Mouse (Mus musculus) A20 (cell line): Measurements from ENCODE around the gene Timp1.

Source experiments
- DNase-seq: peaks from one replicate; pipeline ENCODE4 v3.0.0-alpha.2; 2011; ENCODE audit warnings: low read depth, low spot score

Gene Timp1

DNA sequence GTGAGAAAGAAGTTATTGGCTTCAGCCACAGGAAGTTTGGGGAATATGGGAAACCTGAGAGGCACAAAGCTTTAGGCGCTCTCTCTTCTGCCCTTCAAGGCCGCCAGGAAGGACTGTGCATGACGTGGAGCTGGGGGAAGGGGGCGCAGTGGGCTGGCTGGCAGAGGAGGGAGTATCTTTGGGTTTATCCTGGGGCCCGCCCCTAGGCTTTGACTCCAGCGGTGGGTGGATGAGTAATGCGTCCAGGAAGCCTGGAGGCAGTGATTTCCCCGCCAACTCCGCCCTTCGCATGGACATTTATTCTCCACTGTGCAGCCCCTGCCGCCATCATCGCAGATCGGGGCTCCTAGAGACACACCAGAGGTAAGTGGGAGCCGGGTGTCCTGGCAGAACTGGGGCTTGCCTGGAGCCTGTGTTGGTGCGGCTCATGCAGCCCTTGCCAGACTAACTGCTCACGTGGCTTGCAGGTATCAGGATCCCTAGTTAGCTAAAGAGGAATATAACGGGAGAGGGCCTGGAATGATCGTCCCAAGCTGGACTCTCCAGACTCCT is at the start of gene Timp1:
TSS of gene Timp1 (plus strand) at position 205 of the 552 bp plus-strand sequence.
- DNase-seq: no peak

DNA sequence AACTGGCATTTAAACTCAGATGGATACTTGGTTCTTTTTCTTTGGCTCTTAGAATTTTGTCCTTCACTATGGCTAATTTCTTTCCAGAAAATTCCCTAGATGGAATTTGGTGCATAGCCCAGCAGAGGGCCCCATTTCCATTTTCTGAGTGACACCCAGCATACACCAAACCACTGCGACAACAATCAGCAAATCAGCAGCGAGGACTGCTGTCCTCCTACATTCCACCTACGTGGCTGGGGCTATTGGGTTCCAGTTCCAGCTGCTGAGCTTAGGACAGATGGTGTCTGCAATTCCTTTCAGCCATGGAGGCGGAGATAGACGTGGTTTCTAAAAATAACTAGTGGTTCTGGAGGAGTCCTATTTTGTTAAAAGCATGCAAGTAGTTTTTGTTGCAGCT is 41.0 kb upstream of the Timp1 start:
- DNase-seq: peak; percentile 20

DNA sequence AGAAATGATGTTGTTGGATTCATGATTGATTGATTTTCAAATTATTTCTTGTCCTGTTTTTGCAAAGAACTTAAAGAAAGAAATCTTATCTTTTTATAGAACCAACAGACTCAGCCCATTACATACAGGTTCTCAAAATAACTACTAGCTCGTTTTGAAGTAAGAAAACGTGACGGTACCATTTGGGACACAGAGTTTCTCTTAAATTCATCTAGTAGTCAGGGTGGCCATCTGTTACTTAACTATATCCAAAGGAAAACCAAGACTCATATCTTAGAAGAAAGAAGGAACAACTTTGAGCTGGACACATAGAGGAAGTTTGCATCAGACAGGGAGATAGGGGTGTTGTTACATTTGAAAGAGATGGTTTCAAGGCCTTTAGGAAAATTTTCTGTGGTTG is 22.7 kb upstream of the Timp1 start:
- no peak for DNase-seq

DNA sequence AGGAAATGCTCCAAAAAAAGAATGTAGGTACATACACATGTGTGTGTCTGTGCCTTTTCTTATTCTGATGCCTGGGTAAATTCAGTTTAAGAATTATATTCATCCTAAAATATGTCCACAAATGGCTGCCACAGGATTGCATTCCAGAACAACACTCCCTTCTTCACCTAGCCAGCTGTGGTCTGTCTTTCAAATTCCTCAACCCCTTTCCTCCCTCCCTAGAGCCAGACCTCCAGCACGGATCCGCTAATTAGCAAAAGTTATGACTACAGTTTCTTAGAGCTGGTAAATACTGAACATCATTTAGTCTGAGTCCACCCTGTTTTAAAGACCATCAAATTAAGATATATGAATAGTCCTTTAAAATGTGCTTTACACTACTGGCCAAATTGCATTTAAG is 22.1 kb upstream of the Timp1 start:
- no peak for DNase-seq

DNA sequence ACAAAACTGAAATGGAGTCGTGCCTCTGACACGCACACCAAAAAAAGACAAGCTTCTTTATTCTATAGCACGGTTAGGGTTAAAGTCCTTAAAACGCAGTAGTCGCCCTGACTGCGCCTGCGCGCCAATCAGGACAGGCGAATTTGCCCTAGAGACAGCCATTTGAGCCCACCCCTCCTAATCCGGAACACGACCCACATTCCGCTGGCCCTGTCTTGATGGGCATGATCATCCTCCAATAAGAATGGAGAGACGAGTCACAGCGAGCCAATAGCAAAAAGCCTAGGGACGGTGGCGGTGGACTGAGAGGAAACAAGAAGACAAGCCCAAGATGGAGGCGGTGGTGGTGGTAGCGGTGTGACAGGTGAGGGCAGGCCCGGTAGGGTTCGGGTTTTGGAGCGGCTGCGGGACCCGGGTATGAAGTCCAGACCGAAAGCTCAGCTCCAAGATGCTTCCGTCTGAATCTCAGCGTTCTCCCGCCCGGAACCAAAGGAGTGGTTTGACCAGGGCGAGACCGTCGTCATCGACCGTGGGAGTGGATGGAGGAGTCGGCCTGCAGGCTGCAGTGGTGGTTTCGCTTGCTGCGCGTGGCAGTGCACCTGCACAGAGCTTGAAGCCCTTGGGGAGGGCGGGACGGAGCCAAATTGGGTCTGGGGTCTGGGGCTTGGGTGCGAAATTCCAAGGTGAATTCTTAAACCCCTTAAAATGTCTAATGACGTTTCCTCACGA is 21.5 kb upstream of the Timp1 start:
- DNase-seq: peak; percentile 93

DNA sequence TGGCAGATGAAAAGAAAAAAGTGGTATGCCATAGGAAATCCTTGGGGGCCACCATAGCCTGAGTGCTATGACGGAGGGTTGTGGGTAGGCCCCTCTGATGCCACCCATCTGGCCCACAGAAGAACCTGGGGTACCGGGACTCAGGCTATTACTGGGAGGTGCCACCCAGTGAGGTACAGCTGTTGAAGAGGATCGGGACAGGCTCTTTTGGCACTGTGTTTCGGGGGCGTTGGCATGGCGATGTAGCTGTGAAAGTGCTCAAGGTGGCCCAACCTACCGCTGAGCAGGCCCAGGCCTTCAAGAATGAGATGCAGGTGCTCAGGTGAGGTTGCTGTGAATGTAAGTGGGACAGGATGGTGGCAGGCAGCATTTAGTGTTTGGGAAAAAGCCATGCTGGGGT is 16.2 kb upstream of the Timp1 start:
- no peak for DNase-seq

DNA sequence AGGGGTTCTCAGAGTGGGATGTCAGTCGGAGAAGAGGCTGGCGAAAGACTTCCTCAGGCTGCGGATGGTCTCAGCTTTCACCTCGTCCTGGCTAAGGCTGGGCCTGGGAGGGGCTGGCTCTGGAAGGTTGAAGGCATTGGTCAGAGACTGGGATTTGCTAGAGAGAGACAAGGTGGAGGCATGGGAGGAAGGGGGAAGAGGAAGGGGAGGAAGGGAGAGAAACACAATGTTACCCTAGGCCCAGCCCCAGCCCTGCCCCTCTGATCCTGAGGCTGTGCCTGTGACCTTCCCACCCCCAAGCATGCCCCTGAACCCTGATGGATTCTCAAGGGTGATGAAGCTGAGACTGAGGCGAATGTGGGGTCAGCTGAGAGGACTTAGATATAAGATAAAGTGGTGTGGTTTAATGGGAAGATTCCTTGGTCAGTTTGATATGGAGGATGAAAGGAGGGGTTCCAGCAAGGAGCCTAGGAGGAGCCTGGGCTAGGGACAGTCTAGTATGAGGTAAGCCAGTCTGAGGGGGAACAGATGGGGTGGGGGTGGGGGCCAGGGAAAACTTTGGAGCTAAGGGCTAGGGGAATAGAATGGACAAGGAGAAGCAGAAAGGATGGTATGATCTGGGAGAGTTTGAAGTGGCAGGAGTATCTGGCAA is 8.4 kb upstream of the Timp1 start:
- DNase-seq: no peak

DNA sequence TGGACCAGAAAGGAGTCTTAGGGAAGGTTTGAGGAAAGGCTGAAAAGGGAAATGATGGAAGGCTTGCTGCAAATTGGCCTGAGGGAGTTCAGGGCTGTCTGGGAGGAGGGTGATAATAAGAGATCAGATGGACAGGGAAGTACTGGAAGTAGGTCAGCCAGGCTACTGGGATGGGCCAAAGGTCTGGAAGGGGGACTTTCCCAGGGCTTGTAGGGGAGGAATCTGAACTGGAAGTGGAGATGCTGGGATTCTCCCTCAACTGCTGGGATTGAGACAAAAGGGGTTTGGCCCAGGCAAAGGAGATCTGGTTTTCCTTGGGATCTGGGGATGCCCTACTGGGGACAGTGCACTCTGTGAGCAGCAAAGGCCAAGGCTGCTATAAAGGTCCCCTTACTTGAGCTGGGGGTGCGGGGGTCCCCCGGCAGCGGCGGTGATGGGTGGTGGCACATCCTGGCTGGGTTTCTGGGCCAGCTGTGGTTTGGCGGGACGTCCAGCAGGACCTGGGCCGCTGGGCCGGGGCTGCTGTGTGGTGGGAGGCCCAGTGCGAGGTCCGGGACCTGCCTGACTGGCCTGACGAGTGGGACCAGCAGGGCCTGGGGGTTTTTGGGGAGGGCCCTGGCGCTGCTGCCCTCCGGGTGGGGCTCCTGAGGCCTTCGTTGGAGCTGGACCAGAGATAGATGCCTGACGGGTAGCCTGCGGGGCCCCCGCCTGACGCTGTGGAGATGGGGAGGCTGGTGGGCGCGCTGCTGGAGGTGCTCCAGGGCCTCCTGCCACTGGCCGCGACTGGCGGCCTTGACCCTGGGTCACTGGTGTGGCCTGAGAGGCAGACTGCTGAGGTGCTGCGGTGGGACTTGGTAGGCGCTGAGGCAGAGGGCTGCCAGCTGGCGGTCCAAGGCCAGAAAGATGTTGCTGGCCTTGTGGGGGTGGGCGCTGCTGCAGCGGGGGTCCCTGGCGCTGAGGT is 7.6 kb upstream of the Timp1 start:
- no peak for DNase-seq

DNA sequence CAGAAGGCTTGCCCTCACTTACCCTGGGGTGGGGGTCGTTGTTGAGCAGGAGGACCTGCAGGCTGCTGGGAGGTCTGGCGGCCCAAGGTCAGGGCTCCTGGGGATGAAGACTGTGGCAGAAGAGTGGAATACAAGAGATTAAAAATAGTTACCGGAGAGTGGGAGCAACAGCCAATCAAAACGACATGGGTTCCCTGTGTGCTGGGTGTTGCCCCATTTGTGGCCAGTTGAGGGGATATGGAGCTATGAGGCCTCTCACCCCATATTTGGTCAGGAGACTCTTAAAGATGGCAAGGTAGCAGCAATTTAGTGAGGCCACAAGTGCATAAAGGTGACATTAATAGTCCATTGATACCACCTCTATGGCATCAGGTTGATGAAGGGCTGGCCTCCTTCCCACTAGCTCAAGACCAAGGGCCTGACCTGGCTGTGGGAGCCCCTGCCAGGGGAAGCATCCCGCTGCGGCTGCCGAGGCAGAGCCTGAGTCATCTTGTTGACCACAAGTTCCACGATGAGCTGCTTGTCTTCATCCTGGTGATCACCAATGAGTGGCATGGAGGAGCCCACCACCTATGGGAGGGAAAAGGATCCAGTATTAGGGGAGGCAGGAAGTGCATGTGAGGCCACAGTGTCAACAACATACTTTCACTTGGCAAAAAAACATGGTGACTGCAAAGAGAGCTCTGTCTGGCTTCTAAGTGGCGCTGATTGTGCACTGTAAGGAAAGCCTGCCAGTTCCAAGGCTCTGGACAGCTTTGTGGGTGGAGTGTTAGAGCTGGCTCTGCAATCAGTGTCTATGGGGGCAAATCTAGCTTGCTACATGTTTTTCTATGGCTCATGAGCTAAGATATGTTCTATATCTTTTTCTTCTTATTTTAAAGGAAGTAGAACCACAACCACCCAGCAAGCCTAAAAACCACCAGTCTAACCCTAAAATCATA is 6.5 kb upstream of the Timp1 start:
- DNase-seq: no peak

DNA sequence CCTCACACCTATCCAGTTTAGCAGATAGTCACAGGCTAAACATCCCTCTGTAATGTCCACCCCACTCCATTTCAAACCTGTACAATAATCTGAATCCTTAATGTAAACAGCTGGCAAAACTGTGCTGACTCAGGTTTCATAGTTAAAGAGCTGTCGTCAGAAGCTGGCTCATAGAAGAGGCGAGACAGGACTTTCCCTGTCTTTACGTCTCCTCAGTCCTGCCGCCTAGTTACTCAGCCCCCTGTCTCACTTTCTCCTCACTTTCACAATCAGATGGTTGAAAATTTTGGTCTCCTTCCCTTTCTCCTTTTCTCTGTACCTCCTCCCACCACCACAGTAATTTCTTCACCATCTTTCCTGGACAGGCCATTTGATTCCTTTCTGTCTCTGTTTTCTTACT is 1.9 kb upstream of the Timp1 start:
- no peak for DNase-seq

DNA sequence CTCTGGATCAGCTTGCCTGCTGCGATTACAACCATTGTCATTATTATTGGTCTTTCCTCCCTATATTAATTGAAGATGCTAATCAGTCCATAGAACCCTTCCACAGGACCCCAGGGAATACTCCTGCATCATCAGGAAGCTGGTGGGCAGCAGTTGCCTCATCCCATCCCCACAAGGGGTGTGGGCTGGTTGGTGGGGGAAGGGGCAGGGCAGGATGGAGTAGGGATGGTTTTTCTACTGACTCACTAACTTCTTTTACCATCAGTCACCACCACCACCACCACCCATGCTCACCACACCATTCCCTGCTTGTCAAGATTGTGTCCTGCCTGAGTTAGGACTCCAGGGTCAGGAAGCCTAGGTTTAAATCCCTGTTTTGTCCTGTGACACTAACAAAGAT is 763 bp upstream of the Timp1 start:
- no peak for DNase-seq

DNA sequence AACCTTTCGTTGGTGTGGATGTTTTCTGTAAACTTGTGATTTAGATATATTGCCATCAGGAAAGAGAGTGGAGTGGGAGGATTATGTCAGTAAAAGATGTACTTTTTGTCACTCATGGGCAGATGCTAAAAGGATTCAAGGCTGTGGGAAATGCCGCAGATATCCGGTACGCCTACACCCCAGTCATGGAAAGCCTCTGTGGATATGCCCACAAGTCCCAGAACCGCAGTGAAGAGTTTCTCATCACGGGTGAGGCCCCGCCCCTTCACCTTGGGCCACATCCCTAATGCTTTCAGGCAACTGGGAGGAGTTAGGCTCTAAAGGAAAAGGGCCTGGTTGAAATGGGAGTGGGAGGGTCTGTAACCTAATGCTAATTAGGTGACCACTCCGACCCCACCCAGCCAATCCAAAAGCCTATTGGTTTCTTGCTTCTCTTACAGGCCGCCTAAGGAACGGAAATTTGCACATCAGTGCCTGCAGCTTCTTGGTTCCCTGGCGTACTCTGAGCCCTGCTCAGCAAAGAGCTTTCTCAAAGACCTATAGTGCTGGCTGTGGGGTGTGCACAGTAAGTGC is 3.0 kb downstream of the Timp1 start:
- DNase-seq: no peak

DNA sequence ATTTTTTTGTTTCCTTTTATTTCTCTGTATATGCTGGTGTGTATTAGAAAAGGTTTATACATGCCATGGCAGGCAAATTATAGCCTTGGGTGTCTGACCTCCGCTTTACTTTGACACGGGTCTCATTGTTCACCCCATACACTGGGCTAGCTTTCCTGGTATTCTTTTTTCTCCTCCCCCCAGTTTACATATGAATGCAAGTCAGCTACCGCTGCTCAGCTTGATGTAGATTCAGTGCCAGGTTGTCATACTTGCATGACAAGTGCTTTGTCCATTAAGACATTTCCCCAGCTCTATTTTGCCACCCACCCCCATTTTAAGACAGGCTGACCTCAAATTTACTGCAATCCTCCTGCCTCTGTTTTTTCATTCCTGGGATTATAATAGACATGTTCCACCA is 5.3 kb downstream of the Timp1 start:
- no peak for DNase-seq

DNA sequence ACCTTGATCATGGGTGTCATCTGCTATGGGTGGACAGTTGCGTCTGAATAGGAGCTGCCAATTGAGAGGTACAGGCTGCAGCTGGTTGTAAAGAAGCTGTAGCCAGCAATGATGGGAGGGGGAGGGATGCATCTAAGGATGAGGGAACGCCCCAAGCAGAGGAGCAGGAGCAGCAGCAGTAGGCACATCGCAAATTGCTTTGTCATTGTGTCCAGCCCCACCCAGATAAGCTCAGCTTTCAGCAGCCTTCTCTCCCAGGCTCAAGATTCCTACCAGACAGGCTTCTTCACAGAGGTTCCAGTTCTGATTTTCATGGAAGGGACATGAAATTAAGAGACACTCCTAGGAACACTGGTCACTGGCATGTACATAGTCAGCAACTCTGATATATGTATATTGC is 40.1 kb downstream of the Timp1 start:
- no peak for DNase-seq

DNA sequence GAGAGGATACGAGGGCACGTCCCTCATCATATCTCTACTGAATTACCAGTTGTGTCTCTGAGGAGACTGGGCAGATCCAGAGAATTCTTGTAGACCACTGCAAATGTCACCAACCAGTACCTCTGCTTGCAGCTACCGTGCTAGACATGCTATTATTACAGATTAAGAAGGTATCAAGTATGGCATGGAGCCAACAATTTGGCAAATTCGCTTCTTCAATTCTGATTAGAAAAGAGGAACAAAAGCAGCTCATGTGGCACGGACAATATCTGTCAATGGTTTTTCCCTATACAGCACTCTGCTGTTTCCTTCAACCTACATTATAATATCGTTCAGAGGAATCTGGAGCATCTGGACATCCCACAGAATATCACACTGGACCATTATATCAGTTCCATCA is 43.8 kb downstream of the Timp1 start:
- no peak for DNase-seq

DNA sequence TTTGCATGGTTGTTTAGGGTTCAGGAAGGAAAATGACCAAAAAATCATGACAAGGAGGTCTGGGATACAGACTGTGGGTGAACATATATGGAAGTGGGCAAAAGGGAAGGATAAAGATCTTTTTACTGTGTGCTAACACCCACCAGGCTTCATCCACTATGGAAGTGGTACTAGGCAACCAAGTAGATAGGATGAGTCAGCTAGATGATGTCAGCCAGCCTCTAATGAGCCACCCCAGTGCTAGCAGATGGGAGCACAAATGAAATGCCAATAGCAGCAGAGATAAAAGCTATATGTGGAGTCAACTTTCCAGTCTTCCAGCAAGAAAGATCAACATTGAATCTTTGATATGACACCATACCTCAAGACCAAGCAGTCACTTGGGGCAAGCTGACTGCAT is 45.1 kb downstream of the Timp1 start:
- DNase-seq: no peak

DNA sequence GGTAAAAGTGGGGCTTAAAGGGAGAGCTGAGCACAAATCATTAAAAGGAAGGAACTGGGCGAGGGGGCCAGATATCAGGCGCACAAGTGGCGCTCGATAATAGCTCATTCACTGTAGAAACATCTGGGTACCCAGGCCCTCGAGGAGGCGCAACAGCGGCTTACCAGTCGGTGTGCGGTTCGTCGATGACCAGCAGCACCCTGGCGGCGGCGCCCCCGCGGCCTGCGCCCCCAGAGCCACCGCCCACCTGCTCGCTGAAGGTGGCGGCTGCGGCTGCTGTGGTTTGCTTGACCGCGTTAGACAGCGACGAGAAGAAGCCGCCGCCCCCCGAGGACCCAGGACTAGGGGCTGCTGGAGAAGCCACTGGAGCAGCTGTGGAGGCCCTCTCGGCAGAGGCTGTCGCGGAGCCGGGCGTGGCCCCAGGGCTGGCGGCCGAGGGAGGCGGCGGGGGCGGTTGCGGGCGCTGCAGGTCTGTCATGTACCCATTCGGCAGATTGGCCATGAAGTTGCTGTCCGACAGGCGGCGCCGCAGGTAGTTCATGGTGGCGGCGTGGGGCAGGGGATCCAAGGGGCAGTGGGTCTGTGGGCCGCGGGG is 50.4 kb downstream of the Timp1 start:
- DNase-seq: no peak

DNA sequence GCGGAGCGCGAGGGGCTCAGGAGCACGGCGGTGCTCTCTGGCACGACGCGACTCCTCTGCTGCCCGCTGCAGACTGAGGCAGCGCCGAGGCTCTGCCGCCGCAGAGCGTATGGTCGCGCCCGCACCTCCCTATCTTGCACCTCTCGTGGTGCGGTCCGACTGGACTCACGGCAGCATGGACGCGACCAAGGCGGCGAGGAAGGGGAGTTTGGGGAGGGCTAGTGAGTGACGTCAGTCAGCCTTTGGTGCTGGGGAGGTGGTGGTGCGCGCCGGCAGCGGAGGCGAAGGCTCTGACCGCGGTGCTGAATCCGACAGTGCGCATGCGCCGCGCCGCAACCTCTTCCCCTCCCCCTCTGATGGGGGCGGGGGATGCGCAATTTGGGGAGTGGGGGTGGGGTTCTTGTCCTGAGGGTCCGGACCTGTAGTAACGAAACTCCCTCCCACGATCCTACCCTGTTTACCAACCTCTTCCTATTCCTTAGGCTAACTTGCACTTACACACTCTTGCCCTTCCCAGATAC is 50.9 kb downstream of the Timp1 start, which contains the start of gene Syn1:
TSS of gene Syn1 (minus strand) at position 161 of the 521 bp plus-strand sequence.
- DNase-seq: peak; percentile 73

DNA sequence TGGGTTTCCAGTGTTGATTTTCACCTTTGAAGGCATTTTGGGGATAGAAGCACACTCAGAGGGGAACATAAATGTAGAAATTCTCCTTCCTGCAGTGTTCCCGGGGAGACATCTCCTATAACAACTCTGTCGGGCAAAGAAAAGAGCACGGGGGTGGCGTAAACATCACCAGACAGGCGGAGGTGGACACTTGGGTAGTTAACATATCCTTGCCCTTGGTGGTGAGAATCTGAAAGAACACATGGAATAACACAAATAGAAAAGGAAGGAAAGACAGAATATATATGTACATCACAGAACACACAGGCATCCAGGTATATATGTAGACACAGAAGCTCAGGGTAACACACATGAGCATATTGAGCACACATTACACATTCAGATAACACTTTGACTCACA is 51.4 kb downstream of the Timp1 start:
- no peak for DNase-seq

DNA sequence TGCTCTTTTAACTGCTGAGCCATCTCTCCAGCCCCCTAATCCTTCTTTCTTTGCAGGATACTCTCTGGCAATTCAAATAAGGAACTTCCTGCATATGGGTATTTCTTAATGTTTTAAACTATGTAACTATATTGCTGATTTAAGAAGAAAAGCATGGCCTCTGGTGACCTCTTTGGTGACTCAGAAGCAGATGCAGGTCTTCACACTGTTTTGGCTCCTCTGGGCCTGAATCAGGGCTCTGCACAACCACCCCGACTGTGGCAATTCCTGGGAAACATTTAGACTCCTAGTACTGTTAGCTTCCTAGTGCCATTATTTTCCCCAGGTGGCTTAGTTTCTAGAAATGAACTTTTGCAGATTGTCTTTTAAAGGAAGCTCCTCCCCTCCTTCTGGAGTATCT is 53.5 kb downstream of the Timp1 start:
- DNase-seq: no peak
